Mouse (Mus musculus): ENCODE results near the gene Frat2. TPM values are rescaled to one million over a fixed set of nuclear protein-coding genes. Genes with fewer than 3 reads are reported as not detected.
A peak's percentile ranks its signal among the peaks of the same experiment; 100 is the strongest.
"Not testable (repeated sequence)": the region's sequence is repeated elsewhere in the genome, so short reads cannot be mapped to it uniquely, and the experiment has no call there.

Gene Frat2
- polyA plus RNA-seq, 1 experiment from 2014 or later: 7.2 TPM

DNA sequence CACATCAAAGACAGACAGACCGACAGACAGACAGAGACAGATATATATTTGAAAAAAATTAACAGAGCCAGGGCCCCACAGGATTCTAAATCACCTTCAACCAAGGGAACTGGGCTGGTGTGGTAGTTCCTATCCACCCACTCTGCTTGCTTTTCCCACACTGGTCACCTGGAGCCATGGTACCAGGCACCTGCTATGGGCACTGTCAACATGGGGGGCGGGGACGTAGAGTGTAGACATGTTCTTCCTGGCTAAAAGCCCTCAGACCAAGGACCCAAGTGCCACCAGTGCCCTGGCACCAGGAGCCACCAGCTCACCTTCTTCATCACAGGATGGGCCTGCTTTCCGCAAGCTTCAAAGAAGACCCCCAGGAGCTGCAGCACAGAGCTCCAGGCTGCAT lies 33.9 kb upstream of the Frat2 start:
- no peak for ATAC-seq (replicated peaks; ENCODE audit: low FRiP score, low read depth)
- no peaks in the 10 kb centered on the region for H3K9me3 ChIP-seq (replicated peaks; ENCODE audit: low read length)
- no peak for DNase-seq (ENCODE audit: low spot score)
- no peaks in the 10 kb centered on the region for H3K27me3 ChIP-seq (ENCODE audit: insufficient read depth, low read length)
- H3K4me3 ChIP-seq (replicated peaks; ENCODE audit: low read depth, low read length): no peak overlapping the region
- WGBS: 97% methylated on average over 4 of the region's 4 CpGs
- no peak overlapping the region for H3K4me2 ChIP-seq (ENCODE audit: low read length)
- TF ChIP-seq CTCF (IDR thresholded peaks at IDR 0.05; ENCODE audit: low read depth): no peak
- no peak overlapping the region for H3K9ac ChIP-seq (ENCODE audit: low read depth, low read length)
- no peaks in the 10 kb centered on the region for H3K4me1 ChIP-seq (replicated peaks; ENCODE audit: insufficient read depth, low read length)
- no peak overlapping the region for H3K27ac ChIP-seq
- H3K36me3 ChIP-seq (ENCODE audit: insufficient read depth, low read length): peaks cover 41% of the 10 kb centered on the region

DNA sequence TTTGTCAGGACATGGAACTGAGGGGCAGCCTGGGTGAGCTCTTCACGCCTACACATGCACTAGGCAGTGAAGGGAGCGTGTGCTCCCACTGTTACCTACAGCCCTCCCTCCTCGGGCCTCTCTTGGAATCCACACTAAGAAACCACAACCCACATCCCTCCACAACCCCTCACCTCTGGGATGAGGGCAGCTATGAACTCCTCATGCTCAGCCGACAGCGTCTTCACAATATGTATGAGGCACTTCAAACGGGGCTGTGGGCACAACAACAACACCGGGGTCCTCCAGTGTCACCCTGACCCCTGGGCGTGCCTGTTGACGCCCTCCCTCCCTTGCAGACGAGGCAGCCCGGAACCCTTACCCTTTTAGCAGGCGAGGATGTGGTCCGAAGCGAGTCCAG lies 26.4 kb upstream of the Frat2 start:
- no peak overlapping the region for H3K4me3 ChIP-seq (replicated peaks; ENCODE audit: low read depth, low read length)
- WGBS: 88% methylated on average over 14 of the region's 14 CpGs

DNA sequence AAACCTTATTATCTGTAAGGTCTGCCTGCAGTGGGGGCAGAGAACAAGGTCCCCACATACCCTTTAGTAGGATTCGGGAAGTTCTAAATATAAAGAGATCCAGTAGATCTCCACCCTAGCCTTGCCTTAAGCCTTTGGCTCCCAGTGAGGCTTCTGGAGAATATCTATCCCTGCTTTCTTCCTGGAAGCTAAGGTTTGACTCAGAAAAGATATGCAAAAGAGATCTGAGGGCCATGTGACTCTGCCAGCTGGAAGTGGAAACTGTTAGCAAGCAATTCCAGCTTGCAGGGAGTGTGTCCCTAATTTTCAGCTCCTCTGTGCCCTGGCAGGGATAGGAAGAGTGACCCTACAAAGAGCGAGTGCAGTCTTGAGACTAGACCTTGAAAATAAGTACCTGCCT lies 24.4 kb upstream of the Frat2 start:
- TF ChIP-seq CTCF (IDR thresholded peaks at IDR 0.05; ENCODE audit: low read depth): no peak
- Histone ChIP-seq H3K27me3 (ENCODE audit: insufficient read depth, low read length) (no peaks in the 10 kb centered on the region), H3K4me3 (replicated peaks; ENCODE audit: low read depth, low read length) (no peak overlapping the region), H3K36me3 (ENCODE audit: insufficient read depth, low read length) (peaks cover 39% of the 10 kb centered on the region), H3K4me1 (replicated peaks; ENCODE audit: insufficient read depth, low read length) (no peaks in the 10 kb centered on the region), H3K9me3 (replicated peaks; ENCODE audit: low read length) (no peaks in the 10 kb centered on the region), H3K4me2 (ENCODE audit: low read length) (no peak overlapping the region), H3K27ac (no peak overlapping the region), H3K9ac (ENCODE audit: low read depth, low read length) (no peak overlapping the region)
- WGBS: 95% methylated on average over 2 of the region's 2 CpGs
- ATAC-seq (replicated peaks; ENCODE audit: low FRiP score, low read depth) (no peak), DNase-seq (ENCODE audit: low spot score) (no peak)

More for the DNA sequence above, 26.4 kb upstream of the Frat2 start:
- H3K36me3 ChIP-seq (ENCODE audit: insufficient read depth, low read length): peaks cover 26% of the 10 kb centered on the region
- no peaks in the 10 kb centered on the region for H3K9me3 ChIP-seq (replicated peaks; ENCODE audit: low read length)
- H3K4me2 ChIP-seq (ENCODE audit: low read length): no peak overlapping the region
- H3K27ac ChIP-seq: no peak overlapping the region
- H3K4me1 ChIP-seq (replicated peaks; ENCODE audit: insufficient read depth, low read length): no peaks in the 10 kb centered on the region
- no peaks in the 10 kb centered on the region for H3K27me3 ChIP-seq (ENCODE audit: insufficient read depth, low read length)
- H3K9ac ChIP-seq (ENCODE audit: low read depth, low read length): no peak overlapping the region
- no peak for TF ChIP-seq CTCF (IDR thresholded peaks at IDR 0.05; ENCODE audit: low read depth)
- DNase-seq (ENCODE audit: low spot score) (no peak), ATAC-seq (replicated peaks; ENCODE audit: low FRiP score, low read depth) (no peak)

DNA sequence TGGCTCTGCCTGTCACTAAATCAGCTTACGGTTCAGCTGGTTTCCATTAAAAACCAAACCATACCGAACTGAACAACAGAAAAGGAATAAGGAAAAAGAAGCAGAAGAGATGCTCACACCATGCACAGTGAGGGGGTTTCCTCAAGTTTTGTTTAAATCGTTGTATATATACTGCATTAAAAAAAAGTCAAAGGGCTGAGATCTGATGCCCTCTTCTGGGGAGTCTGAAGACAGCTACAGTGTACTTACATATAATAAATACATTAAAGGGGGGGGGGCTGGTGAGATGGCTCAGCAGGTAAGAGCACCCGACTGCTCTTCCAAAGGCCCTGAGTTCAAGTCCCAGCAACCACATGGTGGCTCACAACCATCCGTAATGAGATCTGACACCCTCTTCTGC lies 22.0 kb upstream of the Frat2 start:
- H3K9me3 ChIP-seq (replicated peaks; ENCODE audit: low read length); H3K4me3 ChIP-seq (replicated peaks; ENCODE audit: low read depth, low read length); H3K4me1 ChIP-seq (replicated peaks; ENCODE audit: insufficient read depth, low read length); H3K27me3 ChIP-seq (ENCODE audit: insufficient read depth, low read length); H3K4me2 ChIP-seq (ENCODE audit: low read length); ATAC-seq (replicated peaks; ENCODE audit: low FRiP score, low read depth); H3K27ac ChIP-seq; H3K9ac ChIP-seq (ENCODE audit: low read depth, low read length): not testable (repeated sequence)
- TF ChIP-seq CTCF (IDR thresholded peaks at IDR 0.05; ENCODE audit: low read depth): peak; percentile 12; the same call in 1 of the 2 replicates
- 78% methylated on average over 5 of the region's 5 CpGs for WGBS
- DNase-seq (ENCODE audit: low spot score): peak; percentile 7
- peaks cover 33% of the 10 kb centered on the region for H3K36me3 ChIP-seq (ENCODE audit: insufficient read depth, low read length)

DNA sequence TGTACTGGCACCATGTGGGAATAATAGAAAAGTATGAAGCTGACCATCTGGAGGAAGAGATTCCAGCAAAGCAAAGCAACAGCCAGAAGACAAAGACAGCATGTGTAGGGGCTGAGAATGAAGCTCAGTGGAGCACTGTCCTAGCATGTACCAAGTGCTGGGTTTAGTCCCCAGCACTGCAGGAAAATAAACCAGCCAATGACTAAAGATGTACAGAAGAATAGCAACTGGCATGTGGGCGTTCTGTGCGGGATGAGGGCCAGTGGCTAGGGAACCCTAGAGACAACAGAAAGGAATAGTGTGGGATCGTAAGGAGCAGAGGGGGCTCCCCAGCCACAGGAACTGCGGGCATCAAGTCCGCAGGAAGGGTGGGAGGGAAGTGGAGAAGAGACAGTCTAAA lies 21.4 kb upstream of the Frat2 start:
- DNase-seq (ENCODE audit: low spot score) (no peak), ATAC-seq (replicated peaks; ENCODE audit: low FRiP score, low read depth) (no peak)
- no peaks in the 10 kb centered on the region for H3K9me3 ChIP-seq (replicated peaks; ENCODE audit: low read length)
- no peaks in the 10 kb centered on the region for H3K27me3 ChIP-seq (ENCODE audit: insufficient read depth, low read length)
- no peak for TF ChIP-seq CTCF (IDR thresholded peaks at IDR 0.05; ENCODE audit: low read depth)
- no peak overlapping the region for H3K4me2 ChIP-seq (ENCODE audit: low read length)
- 95% methylated on average over 5 of the region's 5 CpGs for WGBS
- H3K27ac ChIP-seq: no peak overlapping the region
- no peak overlapping the region for H3K9ac ChIP-seq (ENCODE audit: low read depth, low read length)
- peaks cover 28% of the 10 kb centered on the region for H3K36me3 ChIP-seq (ENCODE audit: insufficient read depth, low read length)
- no peak overlapping the region for H3K4me3 ChIP-seq (replicated peaks; ENCODE audit: low read depth, low read length)
- no peaks in the 10 kb centered on the region for H3K4me1 ChIP-seq (replicated peaks; ENCODE audit: insufficient read depth, low read length)

DNA sequence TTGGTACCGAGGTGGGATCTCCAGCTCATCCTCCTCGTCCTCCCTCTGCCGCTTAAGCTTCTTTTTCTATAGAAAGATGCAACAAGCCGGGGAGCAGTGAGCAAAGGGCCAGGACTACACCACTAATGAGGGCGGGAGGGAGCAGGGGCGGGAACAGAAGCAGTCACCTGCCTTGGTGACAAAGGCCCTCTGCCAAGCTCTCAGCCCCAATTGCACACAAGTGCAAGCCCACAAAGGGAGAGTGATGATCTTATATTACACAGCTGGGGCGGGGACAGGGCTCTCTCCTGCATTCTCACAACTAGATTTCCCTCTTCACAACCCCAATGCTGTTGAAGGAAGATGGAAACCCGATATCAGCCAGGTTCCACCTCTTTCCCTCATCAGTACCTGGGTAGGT lies 18.8 kb upstream of the Frat2 start:
- WGBS: 82% methylated on average over 8 of the region's 8 CpGs
- Histone ChIP-seq H3K4me1 (replicated peaks; ENCODE audit: insufficient read depth, low read length) (no peaks in the 10 kb centered on the region), H3K27me3 (ENCODE audit: insufficient read depth, low read length) (no peaks in the 10 kb centered on the region), H3K9me3 (replicated peaks; ENCODE audit: low read length) (no peaks in the 10 kb centered on the region), H3K27ac (no peak overlapping the region), H3K4me3 (replicated peaks; ENCODE audit: low read depth, low read length) (no peak overlapping the region), H3K4me2 (ENCODE audit: low read length) (no peak overlapping the region), H3K36me3 (ENCODE audit: insufficient read depth, low read length) (peaks cover 28% of the 10 kb centered on the region), H3K9ac (ENCODE audit: low read depth, low read length) (no peak overlapping the region)
- DNase-seq (ENCODE audit: low spot score) (no peak), ATAC-seq (replicated peaks; ENCODE audit: low FRiP score, low read depth) (no peak)
- no peak for TF ChIP-seq CTCF (IDR thresholded peaks at IDR 0.05; ENCODE audit: low read depth)

DNA sequence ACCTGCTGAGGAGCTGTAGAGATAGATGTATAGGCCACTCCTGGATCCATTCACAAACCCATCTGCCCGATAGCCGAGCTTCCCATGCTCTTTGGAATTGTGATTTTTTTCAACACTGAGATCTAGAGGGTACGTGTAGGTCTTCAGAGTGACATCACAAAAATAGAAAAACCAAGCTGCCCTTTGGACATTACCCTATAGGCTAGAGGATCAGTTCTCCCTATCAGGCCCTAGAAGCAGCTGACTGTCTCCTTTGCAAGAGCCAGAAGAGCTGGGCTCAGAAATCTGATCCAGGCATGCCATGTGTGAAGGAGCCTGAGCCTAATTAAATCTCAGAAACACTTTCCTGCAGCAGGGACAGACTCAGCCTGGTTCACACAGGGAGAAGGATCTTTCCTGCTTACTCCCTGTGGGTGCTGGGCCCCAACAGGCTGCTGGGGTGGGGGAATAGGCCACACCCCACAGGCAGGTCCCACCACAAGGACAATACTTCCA lies 9.9 kb upstream of the Frat2 start:
- TF ChIP-seq CTCF (IDR thresholded peaks at IDR 0.05; ENCODE audit: low read depth): no peak
- no peak overlapping the region for H3K9ac ChIP-seq (ENCODE audit: low read depth, low read length)
- 0 out of 2 replicates have a peak, but pooled peaks cover 3% of the 10 kb centered on the region for H3K36me3 ChIP-seq (ENCODE audit: insufficient read depth, low read length)
- DNase-seq (ENCODE audit: low spot score) (peak; percentile 41), ATAC-seq (replicated peaks; ENCODE audit: low FRiP score, low read depth) (no peak)
- no peaks in the 10 kb centered on the region for H3K9me3 ChIP-seq (replicated peaks; ENCODE audit: low read length)
- H3K27ac ChIP-seq: no peak overlapping the region
- no peaks in the 10 kb centered on the region for H3K27me3 ChIP-seq (ENCODE audit: insufficient read depth, low read length)
- 72% methylated on average over 3 of the region's 3 CpGs for WGBS
- H3K4me1 ChIP-seq (replicated peaks; ENCODE audit: insufficient read depth, low read length): no peaks in the 10 kb centered on the region
- no peak overlapping the region for H3K4me2 ChIP-seq (ENCODE audit: low read length)
- H3K4me3 ChIP-seq (replicated peaks; ENCODE audit: low read depth, low read length): no peak overlapping the region

All from kidney, postnatal 0 days (tissue).